Mouse (Mus musculus): Measurements from ENCODE around the gene Cers6.
A peak's percentile ranks its signal among the peaks of the same experiment; 100 is the strongest.

The Cers6 gene

DNA sequence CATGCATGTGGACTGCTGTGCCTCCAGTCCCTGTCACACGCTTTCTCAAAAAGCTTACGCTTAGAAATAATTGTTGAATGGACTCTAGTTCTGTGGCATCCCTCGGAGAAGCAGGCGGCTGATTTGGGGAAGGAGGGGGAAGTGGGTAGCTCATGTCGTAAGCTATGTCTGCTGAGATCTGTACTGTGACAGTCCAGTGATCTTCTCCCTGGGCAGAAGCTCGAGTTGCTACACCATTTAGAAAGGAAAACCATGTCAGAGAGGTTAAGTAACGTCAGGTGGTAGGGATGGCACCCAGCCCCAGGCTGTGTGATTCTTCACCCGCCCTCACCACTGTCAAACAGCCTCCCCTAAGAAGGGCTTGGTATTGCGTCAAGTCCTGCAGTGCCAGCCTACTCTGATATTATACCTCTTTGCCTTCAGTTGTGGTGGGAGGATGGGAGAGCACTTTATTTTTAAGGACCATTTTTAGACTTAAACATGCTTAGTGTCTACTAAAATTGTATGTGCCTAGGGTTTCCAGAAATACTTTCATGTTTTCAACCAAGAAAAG is 154.0 kb downstream of the Cers6 start:
- DNase-seq (ENCODE audit: low spot score in 2 of 2): peak; percentile 58 to 59

DNA sequence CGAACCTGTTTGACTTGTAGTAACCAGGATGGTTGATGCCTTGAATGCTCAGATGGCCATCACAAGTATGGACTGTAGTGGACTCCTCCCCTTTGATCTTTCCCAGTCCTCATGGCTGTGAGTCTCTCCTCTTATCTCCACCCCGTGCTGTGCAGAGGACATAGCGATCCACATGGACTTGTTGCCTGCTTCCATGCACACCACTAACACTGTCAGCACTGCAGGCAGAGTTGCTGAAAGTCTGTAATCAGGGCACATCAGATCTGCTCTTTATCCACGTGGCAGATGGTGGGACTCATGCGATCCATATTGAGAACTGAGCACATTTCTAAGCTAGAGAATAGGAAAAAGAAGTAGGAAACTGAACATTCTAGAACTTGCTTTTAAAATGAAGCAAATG is 154.6 kb downstream of the Cers6 start:
- peak in 1 of 2 experiments; percentile 35 for DNase-seq (ENCODE audit: low spot score in 2 of 2)

DNA sequence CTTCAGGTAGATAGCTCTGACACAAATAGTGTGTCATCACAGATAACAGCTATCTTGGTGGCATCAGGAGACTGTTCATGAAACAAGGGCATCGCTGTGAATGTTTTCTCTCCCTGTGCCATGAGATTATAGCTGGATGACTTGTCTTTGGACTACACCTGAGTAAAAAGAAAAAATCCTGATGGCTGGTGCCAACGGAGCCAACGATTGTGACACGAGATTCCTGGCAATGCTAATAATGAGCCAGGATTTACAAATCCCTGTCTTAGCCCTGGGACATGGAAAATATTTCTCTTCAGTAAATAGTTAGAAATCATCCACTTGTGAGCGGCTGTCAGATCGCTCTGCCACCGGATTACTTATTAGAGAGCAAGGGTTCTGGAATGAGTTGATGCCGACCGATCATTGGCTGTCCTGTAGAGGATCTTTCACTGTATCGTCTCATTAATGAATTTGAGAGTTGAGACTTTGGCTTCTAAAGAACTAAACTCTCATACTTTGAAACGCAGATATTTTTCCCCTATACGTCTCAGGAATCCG is 157.9 kb downstream of the Cers6 start:
- DNase-seq (ENCODE audit: low spot score in 2 of 2): no peak

DNA sequence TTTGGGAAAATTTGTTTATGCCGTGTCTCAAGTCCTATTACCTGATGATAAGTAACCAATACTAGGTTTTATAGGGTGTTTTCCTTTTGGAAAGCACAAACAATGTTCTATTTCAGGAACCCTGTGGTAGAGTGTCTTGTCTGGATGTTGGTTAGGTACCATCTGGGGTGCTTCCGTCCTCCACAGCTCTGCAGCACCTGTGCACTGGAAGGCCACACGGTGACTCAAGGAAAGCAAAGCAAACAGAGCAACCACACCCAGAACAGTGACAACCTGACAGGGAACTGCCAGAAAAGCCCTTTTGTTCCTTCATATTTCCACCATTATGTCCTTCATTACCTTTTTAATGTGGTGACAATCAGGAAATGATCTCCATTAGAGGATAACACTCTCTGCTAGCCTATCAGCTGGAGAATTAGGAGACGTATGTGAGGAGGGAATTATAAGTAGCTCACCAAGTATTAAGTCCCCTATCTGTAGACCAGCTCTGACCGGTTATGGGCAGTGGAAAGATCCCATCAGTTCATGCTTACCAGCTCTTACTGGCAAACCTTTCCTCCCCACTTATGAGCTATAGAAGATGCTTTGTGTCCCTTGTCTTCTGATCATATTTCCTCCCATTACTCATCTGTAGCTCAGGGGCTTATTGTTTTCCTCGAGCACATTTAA is 158.7 kb downstream of the Cers6 start:
- DNase-seq (ENCODE audit: low spot score in 2 of 2): no peak

DNA sequence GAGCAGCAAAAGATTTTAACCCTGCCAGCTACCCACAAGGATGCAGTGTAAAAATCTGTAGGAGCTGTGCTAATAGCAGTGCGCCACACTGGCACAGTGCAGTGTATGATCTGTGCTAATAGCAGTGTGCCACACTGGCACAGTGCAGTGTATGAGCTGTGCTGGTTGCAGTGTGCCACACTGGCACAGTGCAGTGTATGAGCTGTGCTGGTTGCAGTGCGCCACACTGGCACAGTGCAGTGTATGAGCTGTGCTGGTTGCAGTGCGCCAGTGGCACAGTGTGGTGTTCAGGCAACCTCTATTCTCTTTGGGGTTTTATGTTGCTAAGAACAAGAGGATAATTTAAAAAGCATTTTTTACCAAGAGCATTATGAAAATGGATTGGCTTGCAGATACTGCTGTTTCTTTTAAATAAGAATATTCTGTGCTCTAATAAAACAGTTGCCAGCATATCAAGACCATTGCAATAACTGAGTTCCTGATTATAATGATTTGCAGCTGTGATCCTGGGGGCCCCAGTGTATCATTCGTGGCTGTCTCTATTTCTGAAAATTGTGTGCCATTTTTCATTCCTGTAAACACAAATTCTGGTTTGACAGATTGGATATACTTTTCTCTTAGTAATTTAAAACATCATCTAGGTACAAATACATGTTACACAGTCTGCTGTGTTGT is 159.5 kb downstream of the Cers6 start:
- no peak for DNase-seq (ENCODE audit: low spot score in 2 of 2)

DNA sequence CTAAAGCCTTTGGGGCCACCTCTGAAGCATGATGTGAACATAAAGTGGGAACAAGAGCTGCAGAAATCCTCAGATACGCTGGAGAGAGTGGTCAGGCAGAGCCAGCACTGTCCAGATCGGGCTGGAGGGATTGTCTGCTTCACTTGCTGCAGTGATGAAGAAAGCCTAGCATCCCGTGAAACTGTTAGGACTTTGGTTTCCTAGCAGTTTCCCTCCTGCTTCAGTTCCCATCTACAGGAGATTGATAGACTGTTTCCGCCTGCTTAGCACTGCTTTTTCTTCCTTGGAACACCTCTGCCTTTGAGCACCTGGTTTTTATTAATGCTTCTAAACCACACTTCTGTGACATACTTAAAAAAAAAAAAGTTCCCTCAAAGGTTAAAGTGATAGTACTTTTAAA is 160.3 kb downstream of the Cers6 start:
- no peak for DNase-seq (ENCODE audit: low spot score in 2 of 2)

DNA sequence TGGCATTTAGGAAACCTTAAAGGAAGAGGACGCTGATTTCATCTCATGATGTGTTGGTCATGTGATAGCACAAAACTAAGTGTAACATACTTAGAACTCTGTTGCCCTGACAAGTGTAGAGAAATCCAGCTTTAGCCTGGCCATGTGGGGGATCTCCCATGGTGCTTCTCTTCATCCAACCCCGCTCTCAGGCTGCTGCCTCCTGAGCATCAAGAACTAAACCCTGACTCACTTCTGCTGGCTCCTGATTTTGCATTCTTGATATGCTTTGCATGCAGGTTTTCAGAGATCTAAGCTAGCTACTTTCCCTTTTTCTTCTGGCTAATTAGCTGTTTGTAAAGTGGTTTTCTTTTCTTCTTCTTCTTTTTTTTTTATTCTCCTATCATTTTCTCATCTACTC is 163.6 kb downstream of the Cers6 start:
- no peak for DNase-seq (ENCODE audit: low spot score in 2 of 2)

DNA sequence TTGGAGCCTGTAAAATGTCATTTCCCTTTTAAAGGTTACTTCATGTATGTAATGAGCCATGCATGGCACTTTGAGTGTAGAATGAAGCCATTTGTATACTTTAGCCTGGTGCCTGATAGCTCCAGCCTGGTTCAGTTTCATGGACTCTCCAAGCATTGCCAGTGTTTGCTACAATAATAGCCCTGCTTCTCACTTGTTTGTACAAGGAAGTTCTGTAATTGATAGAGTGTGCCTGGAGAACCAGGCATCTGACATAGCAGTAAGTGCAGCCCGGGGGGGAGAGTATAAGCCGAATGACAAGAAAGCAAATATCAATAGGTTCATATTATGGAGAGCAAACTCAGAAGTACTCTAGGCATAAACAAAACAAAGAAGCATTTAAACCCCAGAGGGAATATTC is 171.3 kb downstream of the Cers6 start:
- DNase-seq (ENCODE audit: low spot score in 2 of 2): no peak

DNA sequence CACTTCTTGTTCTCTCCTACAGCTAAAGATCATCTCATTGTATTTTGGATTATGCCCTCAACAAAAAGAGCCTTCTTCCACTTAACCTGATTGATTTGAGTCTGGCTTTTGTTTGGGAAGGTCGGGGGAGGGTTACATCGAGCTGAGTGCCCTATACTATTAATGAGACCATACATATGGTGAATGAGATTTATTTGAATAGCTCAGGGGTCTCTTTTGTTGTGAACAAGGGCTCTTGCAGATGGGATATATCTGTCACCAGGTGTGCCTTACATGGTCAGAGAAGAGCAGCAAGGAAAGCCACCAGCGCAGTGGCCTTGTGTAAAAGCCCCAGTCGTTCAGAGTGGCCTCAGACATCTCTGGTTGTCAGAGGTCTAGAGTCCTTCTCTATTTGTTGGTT is 174.2 kb downstream of the Cers6 start:
- no peak for DNase-seq (ENCODE audit: low spot score in 2 of 2)

DNA sequence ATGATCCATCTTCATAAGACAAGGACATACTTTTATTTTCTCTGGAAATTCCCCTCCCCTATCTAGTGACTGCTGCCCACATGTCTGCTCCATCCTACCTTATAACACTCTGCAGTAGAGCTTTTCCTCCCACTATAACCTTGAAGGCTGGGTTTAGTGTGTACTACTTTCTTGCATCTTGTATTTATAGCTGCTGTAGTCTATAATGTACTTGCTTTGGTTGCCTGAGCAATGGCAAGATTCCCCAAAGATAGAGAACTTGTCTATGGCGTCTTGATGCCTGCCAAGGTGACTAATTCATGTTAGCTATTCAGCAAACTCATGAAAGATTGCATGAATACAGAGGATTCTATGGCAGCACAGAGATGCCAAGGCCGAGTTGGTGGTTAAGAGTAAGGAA is 176.1 kb downstream of the Cers6 start:
- DNase-seq (ENCODE audit: low spot score in 2 of 2): no peak

DNA sequence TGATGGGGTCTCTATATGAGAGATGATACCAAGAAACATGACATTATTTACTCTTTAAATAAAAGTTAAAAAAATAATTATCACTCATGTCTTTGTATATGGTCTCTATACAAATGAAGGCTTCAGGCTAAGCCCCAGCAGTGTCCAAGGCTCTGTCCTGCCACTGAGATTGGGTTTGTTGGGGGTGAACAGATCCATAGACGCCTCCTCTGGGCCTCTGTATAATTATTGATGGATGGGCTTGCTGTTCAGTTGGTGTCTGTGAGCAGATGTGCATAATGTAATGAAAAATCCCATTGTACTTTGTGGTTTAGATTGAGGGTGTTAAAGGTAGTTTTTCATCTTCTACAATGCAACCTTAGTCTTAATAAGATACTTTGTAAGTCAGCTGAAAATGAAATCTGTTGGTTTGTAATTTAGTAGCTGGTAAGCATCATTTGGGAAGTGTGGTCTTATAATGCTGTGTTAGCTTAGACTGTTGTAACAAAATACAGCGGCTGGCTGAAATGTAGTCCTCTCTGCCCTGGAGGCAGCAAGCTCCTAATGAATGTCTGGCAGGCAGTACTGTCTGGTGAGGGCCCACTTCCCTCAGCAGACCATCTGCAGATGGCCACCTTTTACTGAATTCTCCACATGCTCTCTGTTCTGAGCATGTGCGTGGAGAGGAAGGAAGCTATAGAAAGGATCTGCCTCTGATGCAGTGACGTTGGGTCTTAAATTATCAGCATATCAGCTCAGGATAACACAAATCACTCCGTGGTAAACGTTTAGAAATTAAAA is 181.3 kb downstream of the Cers6 start:
- DNase-seq (ENCODE audit: low spot score in 2 of 2): peak in 1 of 2 experiments; percentile 49

DNA sequence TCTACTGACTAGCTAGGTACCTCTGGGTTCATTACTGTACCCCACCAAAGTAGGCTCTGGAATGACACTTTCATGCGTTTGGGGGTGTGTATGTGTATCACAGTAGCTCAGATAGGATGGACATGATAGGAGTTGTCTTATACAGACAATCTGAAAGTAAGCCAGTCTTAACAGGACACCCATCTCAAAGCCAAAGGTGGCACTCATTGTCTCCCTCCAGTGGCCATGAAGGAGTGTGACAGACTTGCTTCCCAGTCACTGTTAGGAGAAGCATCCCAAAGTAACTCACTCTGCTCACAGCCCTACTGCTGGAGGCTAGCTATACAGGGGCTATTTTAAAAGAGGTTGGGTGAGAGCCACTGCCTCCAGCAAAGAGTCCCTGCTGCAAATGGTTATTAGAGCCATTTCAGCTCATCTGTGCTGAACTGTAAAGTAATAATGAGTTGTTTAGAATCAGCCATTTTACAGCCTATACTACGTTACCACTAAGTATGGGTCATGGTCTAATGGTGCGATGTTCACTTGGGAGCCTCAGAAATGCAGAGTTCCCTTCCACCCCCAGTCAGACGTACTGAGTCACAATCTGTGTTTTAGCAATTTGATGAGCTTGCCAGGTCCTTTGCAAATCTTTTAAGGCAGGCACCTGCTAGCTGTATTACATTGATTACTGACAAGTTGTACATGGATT is 182.3 kb downstream of the Cers6 start:
- DNase-seq (ENCODE audit: low spot score in 2 of 2): peak in 1 of 2 experiments; percentile 47

DNA sequence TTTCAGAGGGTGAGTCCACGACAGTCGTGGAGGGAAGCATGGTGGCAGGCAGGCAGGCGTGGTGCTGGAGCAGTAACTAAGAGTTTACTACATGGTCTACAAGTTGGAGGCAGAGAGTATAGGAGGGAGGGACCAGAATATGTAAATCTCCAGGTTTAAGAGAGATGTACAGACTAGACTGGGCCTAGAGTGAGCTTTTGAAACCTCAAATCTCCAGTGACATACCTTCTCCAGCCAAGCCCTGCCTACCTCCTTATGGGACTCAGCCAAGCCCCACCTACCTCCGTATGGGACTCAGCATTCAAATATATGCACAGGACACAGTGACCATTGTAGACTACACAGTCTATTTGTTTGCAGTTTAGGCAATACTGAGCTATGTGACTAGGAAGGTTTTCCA is 184.7 kb downstream of the Cers6 start:
- no peak for DNase-seq (ENCODE audit: low spot score in 2 of 2)

DNA sequence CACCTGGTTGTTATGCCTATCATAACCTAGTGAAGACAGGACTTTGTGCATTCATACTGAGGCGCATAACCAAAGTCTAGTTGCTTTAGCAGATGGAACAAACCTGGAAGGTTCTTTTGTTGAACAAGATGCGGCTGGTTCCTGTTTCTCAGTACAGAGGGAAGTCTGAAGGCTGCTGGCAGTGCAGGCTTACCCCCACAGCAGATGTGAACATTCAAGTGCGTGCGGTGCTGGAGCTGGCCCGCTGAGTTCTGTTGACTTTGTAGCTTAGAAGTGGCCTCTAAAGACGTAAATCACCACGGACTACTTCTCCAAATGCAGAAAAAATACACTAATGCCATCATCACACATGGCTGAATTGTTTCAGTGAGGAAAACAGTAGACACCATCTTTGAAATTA is 186.1 kb downstream of the Cers6 start:
- no peak for DNase-seq (ENCODE audit: low spot score in 2 of 2)

DNA sequence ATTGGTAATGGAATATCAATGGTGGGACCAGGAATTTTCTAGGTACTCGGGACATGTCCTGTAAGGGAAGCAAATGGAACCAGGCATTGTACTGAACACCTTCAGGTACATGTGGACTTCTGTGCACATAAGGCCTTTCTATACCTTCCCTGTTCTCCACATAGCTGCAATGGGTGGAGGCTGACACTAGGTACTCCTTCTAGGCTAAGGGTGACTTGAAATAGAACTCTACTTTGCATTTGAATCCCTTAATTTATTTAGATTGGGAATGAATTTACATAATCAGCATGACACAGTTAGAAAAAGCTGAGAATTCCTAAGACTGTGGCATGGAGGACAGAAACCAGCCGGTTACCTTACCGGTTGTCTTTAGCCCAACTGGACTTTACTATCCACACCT is 186.6 kb downstream of the Cers6 start:
- no peak for DNase-seq (ENCODE audit: low spot score in 2 of 2)

DNA sequence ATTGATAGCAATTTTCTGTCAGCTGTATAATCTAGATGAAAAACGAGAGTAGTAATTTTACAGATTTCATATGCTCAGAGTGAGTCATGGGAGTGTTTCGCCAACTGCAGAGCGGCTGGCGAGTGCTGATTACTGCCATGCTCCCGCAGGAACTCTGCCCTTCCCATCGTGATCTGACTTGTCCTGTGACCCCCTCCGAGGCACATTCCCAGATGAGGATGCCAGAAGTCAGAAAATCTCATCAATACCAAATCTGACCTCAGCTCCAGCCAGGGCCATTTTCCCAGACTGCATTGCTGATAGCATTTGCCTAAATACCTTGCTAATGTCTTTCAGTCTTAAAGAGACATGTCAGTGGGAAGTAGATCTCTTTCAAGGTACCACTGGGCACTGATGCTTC is 187.9 kb downstream of the Cers6 start:
- no peak for DNase-seq (ENCODE audit: low spot score in 2 of 2)

DNA sequence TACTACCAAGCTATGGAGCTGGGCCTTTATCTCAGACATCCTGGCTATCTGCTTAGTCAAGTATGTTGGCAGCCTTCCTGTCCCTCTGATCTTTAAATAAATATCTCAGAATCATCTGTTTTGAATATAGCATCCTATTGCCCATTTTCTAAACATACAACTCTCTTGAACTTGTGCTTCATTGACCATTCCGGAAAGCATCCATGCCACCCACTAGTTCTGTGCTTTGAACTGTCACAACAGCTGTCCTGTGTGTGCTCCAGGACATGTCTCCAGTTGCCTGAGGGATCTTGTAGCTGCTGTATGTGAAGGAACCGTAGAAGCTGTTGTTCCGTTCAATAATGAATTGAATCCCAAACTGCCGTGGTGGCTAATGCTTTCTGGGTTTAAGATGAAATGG is 188.9 kb downstream of the Cers6 start:
- no peak for DNase-seq (ENCODE audit: low spot score in 2 of 2)

DNA sequence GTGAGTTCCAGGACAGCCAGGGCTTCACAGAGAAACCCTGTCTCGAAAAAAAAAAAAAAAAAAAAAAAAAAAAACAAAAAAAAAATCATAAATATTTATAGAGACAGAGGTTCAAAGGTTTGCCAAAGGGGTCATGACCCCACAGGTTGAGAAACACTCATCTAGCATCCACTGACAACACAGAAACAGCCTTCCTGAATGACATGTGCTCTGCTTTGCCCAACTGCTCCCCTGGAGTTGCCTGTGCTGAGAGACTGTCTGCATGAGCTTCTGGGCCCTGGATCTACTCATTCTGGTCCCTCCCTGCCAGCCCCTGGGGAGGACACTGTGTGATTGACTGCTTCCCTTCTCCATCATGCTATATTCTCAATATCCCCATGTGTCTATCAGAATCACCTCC is 190.4 kb downstream of the Cers6 start:
- no peak for DNase-seq (ENCODE audit: low spot score in 2 of 2)

DNA sequence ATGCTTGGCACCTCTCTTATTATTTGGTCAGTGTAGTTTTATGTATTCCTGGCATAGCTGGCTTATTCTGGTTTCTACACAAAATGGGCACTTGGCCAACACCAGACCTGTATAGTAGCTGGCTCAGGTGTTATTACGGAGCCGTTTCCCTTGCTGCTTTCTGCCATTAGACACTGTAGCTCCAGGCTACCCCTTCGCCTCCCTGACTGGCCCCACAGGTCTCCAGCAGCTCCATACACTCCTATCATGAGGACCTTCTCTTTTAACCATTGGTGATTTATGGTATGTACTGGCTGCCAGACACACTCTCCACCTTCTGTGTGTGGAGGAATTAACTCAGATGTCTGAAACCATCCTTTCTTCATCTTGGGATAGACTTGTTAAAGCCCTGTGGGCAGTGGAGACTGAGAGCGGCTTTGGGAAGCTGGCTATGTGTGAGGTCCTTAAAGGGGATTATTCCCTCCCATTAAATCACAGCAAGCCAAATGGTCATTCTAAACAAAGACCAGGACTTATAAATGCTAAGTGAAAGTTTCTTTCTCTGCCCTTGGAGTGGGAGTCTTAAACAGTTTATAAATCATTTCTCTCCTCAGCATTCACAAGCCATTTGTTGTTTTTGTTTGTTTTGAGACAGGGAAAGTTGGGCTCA is 192.1 kb downstream of the Cers6 start:
- no peak for DNase-seq (ENCODE audit: low spot score in 2 of 2)

DNA sequence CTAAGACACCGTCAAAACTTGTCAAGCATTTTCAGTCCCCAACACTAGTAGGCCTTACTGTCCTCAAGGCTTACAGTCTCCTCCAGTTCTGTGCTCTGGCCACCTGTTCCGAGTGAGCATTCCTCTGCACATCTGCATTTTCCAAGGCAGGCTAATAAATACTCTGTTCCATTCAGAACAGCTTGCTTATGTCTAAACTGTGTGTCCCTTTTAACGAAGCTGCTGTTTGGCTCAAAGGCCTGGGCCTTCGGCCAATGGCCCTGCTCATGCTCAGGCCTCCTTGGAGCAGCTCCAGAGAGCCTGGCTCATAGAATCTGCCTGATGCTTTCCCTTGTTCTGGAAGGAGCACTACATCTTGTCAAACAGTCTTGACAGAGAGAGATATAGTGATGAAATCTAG is 193.0 kb downstream of the Cers6 start:
- DNase-seq (ENCODE audit: low spot score in 2 of 2): peak; percentile 81 to 82

DNA sequence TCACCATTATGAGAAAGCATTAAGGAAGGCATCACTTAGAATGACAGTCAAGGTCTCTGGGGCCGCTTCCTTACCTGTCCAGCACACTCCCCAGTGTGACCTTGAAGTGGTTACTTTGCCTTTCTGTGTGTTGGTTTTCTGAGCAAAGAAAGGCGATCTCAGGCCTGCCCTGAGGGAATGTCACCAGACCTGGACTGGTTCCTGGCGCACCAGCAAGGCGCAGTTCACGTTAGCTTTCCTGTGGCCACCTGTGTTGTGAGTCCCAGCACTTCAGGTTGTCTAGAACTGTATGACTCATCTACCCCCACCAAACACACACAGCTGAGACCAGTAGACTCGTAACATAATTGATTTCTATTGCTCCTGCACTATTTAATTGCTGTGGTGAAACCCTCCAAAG is 193.9 kb downstream of the Cers6 start:
- no peak for DNase-seq (ENCODE audit: low spot score in 2 of 2)

Measured in right cerebral cortex, postnatal 10 days (tissue).